Mouse (Mus musculus) heart, adult 11 months (tissue): ENCODE measurements at regions not wholly inside any gene's neighbourhood (a gene's known extent, or its start where the extent isn't known, plus 50 kb on each side); places are given as distances from the start of the nearest gene placed in this dataset.

Experiments
- DNase-seq: peaks from one replicate; pipeline ENCODE4 v3.0.0; 2022

- no peak for DNase-seq
Observed at GRCm38 (mm10) chr5:120030904-120031303, 85.4 kb upstream of the Rbm19 start.

- DNase-seq: no peak
Observed at GRCm38 (mm10) chr5:120031614-120032013, 84.7 kb upstream of the Rbm19 start.

DNA sequence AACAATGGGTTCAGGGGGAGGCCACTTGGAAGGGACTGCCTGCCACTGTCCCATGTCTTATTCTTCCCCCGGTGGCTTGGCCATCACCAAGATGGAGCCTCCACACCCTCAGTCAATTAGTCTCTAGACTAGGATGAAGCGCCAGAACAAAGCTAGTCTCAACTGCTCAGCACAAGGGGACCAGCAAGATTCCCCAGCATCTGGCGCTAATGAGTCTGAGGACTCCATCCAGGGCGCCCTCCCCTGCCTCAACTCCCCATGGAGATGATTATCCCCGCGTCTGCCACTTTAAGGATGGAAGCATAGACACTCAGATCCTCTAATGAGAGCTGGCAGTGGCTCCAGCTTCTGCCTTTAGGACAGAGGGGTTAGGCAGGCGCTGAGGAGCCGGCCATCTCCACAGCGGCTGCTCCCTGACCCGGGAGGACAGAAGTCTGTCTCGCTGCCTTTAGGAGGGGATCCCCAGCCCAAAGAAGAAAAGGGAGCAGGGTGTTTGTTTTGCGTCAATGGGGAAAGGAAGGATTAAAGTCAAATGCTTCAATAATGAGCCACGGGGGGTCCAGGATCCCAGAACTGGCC is 81.7 kb upstream of the Rbm19 start:
- DNase-seq: no peak

DNA sequence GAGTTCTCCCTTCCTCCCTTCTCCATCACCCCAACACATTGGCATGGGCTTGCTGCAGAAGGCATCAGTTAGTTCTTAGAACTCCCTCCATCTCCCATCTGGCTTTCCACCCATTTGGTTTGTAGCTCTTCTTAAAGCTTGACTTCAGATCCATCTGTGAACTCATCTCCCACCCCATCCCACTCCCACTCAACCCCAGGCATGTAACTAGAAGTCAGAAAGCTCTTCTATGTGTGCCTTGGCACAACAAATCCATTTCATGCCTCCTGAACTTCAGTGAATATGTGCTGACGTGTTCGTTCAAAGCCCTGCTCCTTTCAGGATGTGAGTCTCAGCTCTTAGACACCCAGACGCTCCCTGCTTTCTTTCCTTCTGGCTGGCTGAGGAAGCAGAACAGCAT is 81.0 kb upstream of the Rbm19 start:
- DNase-seq: no peak

DNA sequence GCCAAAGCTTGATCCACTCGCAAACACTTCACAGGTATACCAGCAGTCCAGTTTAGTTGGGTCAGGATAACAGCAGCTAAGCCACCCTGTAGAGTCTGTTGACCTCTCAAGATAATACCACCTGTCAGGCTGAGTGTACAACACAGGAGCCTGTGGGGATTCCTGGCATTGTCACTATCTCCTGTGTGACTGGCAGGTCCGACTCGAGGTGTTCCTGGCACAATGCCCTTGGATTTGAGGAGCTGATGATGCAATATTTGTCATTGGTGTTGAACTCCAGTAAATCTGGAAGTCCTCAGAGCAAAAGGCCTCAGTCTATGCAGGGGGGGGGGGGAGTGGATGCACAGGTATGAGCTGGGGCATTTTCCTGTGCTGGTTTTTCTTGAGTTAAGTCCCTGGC is 78.5 kb upstream of the Rbm19 start:
- no peak for DNase-seq

- DNase-seq: no peak
Observed at GRCm38 (mm10) chr5:120043786-120044185, 72.5 kb upstream of the Rbm19 start.

- no peak for DNase-seq
Observed at GRCm38 (mm10) chr5:120049063-120049781, 67.0 kb upstream of the Rbm19 start.

DNA sequence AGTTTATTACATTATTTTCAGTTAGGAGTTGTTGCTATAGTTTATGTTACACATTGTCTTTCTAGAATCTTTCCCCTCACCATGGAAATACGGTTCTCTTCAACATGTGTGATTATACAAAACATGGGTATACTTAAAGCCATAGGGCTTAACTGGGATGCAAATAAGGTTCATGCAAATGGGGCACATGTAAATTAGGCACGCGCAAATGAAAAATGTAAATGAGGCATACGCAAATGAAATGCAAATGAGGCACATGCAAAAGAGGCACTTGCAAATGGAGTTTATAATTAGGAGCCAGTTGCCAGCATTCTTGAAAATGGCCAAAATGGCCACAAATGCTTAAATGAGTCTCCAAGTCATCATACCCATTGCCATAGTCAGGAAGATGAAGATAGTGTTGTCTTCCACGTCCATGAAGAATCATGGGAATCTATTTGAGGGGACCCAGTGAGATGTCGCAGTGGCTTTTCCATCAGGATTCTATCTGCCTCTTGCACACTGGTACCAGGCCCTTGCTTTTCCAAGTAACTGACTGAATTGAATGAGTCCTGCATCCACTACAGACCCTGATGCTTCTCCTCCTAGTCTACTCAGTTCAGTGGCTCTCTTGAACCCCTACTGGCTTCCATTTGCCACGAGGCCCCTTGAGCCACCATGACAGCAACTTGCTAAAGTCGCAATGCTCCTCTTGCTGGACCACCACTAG is 65.4 kb upstream of the Rbm19 start:
- no peak for DNase-seq

- DNase-seq: no peak
Observed at GRCm38 (mm10) chr5:120054498-120055167, 61.6 kb upstream of the Rbm19 start.
